Mouse (Mus musculus) bone marrow macrophage, adult 2 months (primary cell): ENCODE results near the gene Vps4b.

Source experiments
- CTCF ChIP-seq: IDR thresholded peaks from 2 replicates; pipeline ENCODE4 v1.5.1; 2012; ENCODE audit warnings: low read depth, mild to moderate bottlenecking, low read length, moderate library complexity
- POLR2A ChIP-seq: IDR thresholded peaks from 2 replicates; pipeline ENCODE4 v1.6.1; 2012; ENCODE audit warnings: mild to moderate bottlenecking, low read depth, low read length, borderline replicate concordance

GRCm38 (mm10) chr1:106774896-106775295, 21.6 kb downstream of the Vps4b start:
- TF ChIP-seq POLR2A (no peak), CTCF (no peak)
